Mouse (Mus musculus) hindbrain, embryonic 15.5 days (tissue): ENCODE measurements around the gene Zfp36l1. TPM values are rescaled to one million over a fixed set of nuclear protein-coding genes. Genes with fewer than 3 reads are reported as not detected.

Experiments used
- ATAC-seq: fragments of 200-750 bp; cut with Nextera tagmentation; 2 replicates; pipeline ENCODE4 v1.8.0; 2017; ENCODE audit warnings: low read depth, moderate number of reproducible peaks, moderate TSS enrichment; ENCODE audit not compliant: low FRiP score
- H3K27ac ChIP-seq: fragments of 300-500 bp; sonication (generic); replicated peaks from 2 replicates; pipeline ENCODE4 v1.5.1; 2015; ENCODE audit warnings: mild to moderate bottlenecking, inconsistent platforms
- H3K27me3 ChIP-seq: fragments of 300-500 bp; sonication (generic); 2 replicates; pipeline ENCODE4 v1.6.1; 2015; ENCODE audit warnings: control low read depth, inconsistent platforms
- H3K36me3 ChIP-seq: fragments of 300-500 bp; sonication (generic); 2 replicates; pipeline ENCODE4 v1.6.1; 2015; ENCODE audit warnings: control low read depth, inconsistent platforms
- H3K4me1 ChIP-seq: fragments of 300-500 bp; sonication (generic); replicated peaks from 2 replicates; pipeline ENCODE4 v1.6.1; 2015; ENCODE audit warnings: control low read depth, inconsistent platforms
- H3K4me2 ChIP-seq: fragments of 300-500 bp; sonication (generic); 2 replicates; pipeline ENCODE4 v1.6.1; 2015; ENCODE audit warnings: moderate library complexity, mild to moderate bottlenecking, inconsistent platforms
- H3K4me3 ChIP-seq: fragments of 300-500 bp; sonication (generic); 2 replicates; pipeline ENCODE4 v1.5.1; 2015; ENCODE audit warnings: mild to moderate bottlenecking, inconsistent platforms
- H3K9ac ChIP-seq: fragments of 300-500 bp; sonication (generic); 2 replicates; pipeline ENCODE4 v1.6.1; 2015; ENCODE audit warnings: inconsistent platforms
- H3K9me3 ChIP-seq: fragments of 300-500 bp; sonication (generic); 2 replicates; pipeline ENCODE4 v1.6.1; 2016; ENCODE audit warnings: control low read depth, inconsistent platforms
- WGBS: fragments of 180-500 bp; shearing (Covaris S2); methylation state at CpG from one replicate; pipeline ENCODE4 v1.1.7; 2015; 5-methylcytosine and 5-hydroxymethylcytosine counted together
- polyA plus RNA-seq: library from polyadenylated mRNA; unstranded; fragments of >200 nt; fragmentation: Nextera tagmentation; extraction: Ambion mirVana; gene quantifications from 2 replicates; pipeline ENCODE4 v1.2.1, GENCODE M21; 2015

Gene Zfp36l1
- polyA plus RNA-seq, 1 experiment from 2014 or later = 55.4 TPM

DNA sequence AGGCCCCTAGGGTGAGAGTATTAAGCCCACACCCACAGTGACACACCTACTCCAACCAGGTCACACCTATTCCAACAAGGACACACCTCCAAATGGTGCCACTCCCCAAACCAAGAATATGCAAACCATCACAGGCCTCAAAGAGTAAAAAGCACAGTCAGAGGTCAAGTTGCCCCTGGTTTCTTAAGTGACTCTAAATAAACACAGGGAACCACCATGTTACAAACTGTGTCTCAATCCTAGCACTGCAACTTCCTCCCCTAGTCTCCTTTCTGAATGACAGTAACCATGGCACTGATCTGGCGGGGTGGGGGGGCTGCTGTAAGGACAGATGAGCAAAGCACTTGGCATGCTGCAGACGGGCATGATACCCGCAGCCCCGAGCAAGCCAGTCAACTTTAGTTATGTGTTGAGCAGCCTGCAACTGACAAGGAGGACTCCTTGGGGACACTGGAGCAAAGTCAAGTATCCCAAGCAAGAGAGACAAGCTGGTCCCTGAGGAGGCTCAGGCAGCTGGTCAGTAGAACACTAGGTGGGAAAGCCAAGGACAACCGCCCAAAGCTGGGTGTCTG is 14.5 kb upstream of the Zfp36l1 start:
- WGBS = 72% methylated on average over 5 of the region's 5 CpGs
- Histone ChIP-seq H3K27me3 (no peaks in the 10 kb centered on the region), H3K9me3 (no peaks in the 10 kb centered on the region), H3K36me3 (no peaks in the 10 kb centered on the region), H3K4me1 (peaks cover 52% of the 10 kb centered on the region), H3K4me3 (no peak overlapping the region), H3K9ac (no peak overlapping the region), H3K4me2 (no peak overlapping the region), H3K27ac (no peak overlapping the region)
- ATAC-seq = no peak

DNA sequence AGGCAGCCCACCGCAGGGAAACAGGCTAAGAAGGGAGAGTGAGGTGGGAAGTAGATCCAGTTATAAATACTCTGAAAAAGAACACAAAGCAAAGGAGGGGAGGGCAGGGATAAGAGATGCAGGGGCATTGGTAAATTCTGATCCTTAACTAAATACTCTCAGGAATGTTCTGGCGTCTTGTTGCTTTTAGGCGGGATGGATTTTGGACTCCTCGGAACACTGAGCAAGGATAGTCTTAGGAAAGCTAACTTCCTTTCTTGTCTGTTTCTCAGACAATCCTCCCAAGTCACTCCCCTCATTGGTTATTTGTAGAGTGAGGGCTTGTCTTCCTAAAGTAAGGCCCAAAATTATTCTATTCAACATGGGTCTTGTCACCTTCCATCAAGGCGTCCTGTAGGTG is 12.5 kb upstream of the Zfp36l1 start:
- no peak overlapping the region for H3K27ac ChIP-seq
- H3K36me3 ChIP-seq = peaks cover 2% of the 10 kb centered on the region; the same call in 1 of the 2 replicates
- no peak for ATAC-seq
- WGBS = 93% methylated on average over 5 of the region's 5 CpGs
- no peak overlapping the region for H3K4me2 ChIP-seq
- no peaks in the 10 kb centered on the region for H3K9me3 ChIP-seq
- no peak overlapping the region for H3K9ac ChIP-seq
- no peak overlapping the region for H3K4me3 ChIP-seq
- H3K27me3 ChIP-seq = no peaks in the 10 kb centered on the region
- peaks cover 34% of the 10 kb centered on the region for H3K4me1 ChIP-seq

DNA sequence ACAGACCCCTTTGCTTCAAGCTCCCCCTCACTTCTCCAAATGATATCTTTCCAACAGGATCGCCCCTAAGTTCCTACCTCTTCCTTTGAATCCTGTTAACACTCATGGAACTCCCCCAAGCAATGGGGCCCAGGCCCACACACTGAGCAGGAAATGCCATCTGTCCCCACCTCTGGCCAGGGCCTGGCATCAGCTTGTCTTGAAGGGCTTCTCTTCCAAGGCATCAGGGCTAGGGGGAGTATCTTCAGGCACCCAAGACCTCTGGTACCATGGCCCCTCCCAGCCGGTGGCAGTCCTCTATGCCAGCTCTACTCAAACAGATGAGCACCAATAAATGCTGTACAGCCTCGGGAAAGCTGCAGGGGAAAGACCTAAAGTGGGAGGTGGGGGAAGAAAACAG is 11.9 kb upstream of the Zfp36l1 start:
- Histone ChIP-seq H3K27me3 (no peaks in the 10 kb centered on the region), H3K27ac (no peak overlapping the region), H3K9ac (no peak overlapping the region), H3K4me3 (no peak overlapping the region), H3K36me3 (peaks cover 3% of the 10 kb centered on the region; the same call in 1 of the 2 replicates), H3K4me2 (no peak overlapping the region), H3K4me1 (peaks cover 28% of the 10 kb centered on the region), H3K9me3 (no peaks in the 10 kb centered on the region)
- ATAC-seq = no peak
- WGBS = 71% methylated on average over 3 of the region's 3 CpGs

DNA sequence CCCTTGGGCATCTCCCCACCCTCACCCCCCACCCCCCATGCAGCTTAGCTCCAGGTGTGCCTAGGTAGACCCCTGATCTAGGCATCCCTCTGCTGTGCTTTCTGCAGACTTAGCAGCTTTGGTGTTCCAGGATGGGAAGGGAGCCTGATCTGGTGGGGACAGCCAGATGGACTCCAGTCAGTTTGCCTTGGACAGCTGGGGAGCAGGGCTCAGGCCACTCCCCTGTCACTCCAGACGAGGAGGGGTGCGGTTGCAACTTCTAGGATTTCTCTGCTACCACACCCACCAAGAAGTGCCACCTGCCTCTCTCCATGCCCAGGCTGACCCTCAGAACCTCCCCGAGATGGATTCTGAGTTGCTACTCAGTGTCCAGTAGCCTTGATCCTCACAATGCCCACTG is 11.4 kb upstream of the Zfp36l1 start:
- no peaks in the 10 kb centered on the region for H3K27me3 ChIP-seq
- ATAC-seq = no peak

DNA sequence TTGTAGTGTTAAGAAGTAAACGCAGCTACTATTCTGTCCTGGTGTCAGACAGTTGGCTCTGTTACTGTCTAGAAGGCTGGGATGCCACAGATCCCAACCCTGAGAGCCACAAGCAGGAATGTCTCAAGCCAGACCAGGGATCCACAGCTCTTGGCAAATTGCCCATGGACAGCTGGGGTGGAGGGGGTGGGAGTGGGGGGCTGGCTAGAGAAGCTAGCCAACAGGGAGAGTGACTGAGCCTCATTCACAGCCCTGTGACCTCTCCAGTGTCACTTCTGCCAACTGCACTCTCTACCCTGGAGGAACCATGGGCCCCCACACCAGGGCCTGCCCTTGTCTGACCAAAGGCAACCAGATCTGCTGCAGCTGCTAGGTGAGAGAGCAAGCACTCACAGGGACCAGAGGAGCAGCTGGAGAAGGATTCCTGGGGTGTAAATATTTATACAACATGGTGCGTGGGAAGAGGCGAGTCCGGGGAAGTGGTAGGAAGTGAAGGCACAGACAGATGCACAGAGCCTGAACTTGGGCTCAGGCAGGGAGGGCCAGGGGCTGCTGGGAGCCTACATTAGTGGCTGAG is 10.5 kb upstream of the Zfp36l1 start:
- Histone ChIP-seq H3K4me1 (peaks cover 21% of the 10 kb centered on the region), H3K9me3 (no peaks in the 10 kb centered on the region), H3K4me2 (no peak overlapping the region), H3K4me3 (no peak overlapping the region), H3K27me3 (no peaks in the 10 kb centered on the region), H3K36me3 (peaks cover 3% of the 10 kb centered on the region; the same call in 1 of the 2 replicates), H3K9ac (no peak overlapping the region), H3K27ac (peak overlapping the region; percentile 61; the same call in 1 of the 2 replicates)
- peak; percentile 69; the same call in 1 of the 2 replicates for ATAC-seq
- 45% methylated on average over 4 of the region's 4 CpGs for WGBS

More for the DNA sequence above, 11.4 kb upstream of the Zfp36l1 start:
- no peak overlapping the region for H3K27ac ChIP-seq
- no peak overlapping the region for H3K9ac ChIP-seq
- H3K9me3 ChIP-seq = no peaks in the 10 kb centered on the region
- 84% methylated on average over 3 of the region's 3 CpGs for WGBS
- H3K36me3 ChIP-seq = peaks cover 3% of the 10 kb centered on the region; the same call in 1 of the 2 replicates
- peaks cover 23% of the 10 kb centered on the region for H3K4me1 ChIP-seq
- H3K4me2 ChIP-seq = no peak overlapping the region
- no peak overlapping the region for H3K4me3 ChIP-seq

DNA sequence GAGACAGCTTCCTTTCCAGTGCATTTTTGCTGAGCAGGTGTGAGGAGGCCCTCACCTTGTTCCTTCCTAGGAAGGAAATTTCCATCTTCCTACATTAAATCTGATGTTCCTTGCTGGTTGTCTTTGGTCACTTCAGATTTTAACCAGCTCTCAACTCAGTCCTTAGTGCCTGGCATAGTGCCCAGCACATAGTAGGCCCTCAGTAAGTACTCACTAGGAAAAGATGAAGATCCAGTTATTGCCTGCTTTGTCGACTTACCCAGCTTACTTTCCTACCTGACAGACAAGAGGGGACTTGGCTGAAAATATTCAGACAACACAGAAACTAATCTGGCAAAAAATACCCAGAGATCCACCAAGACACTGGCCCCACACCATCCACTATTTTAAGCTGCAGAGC is 8.6 kb upstream of the Zfp36l1 start:
- ATAC-seq = no peak
- no peak overlapping the region for H3K4me2 ChIP-seq
- H3K9me3 ChIP-seq = no peaks in the 10 kb centered on the region
- 93% methylated on average over 1 of the region's 1 CpGs for WGBS
- H3K27me3 ChIP-seq = no peaks in the 10 kb centered on the region
- H3K9ac ChIP-seq = no peak overlapping the region
- H3K27ac ChIP-seq = no peak overlapping the region
- H3K36me3 ChIP-seq = peaks cover 3% of the 10 kb centered on the region; the same call in 1 of the 2 replicates
- peaks cover 28% of the 10 kb centered on the region for H3K4me1 ChIP-seq
- no peak overlapping the region for H3K4me3 ChIP-seq

DNA sequence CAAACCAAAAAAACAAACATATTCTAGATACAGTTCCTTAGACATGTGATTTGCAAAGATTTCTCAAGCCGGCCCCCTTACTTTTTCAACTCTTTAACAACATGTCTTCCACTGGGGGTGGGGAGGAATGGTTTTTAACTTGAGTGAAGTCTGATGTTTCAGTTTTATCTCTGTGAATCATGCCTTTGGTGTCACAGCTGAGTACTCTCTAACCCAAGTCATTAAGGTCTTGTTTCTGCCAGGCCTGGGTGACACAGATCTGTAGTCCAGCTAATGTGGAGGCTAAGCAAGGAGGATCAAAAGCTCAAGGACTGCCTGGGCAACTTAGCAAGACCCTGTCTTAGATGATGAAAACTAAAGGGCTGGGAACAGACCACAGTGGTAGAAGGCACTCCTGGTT is 5.8 kb upstream of the Zfp36l1 start:
- no peak for ATAC-seq
- H3K9me3 ChIP-seq = no peaks in the 10 kb centered on the region
- no peaks in the 10 kb centered on the region for H3K27me3 ChIP-seq
- peaks cover 33% of the 10 kb centered on the region for H3K4me1 ChIP-seq
- H3K27ac ChIP-seq = no peak overlapping the region
- H3K36me3 ChIP-seq = peaks cover 3% of the 10 kb centered on the region; the same call in 1 of the 2 replicates
- no peak overlapping the region for H3K4me2 ChIP-seq
- H3K9ac ChIP-seq = no peak overlapping the region
- WGBS = 89% methylated on average over 1 of the region's 1 CpGs
- H3K4me3 ChIP-seq = no peak overlapping the region

DNA sequence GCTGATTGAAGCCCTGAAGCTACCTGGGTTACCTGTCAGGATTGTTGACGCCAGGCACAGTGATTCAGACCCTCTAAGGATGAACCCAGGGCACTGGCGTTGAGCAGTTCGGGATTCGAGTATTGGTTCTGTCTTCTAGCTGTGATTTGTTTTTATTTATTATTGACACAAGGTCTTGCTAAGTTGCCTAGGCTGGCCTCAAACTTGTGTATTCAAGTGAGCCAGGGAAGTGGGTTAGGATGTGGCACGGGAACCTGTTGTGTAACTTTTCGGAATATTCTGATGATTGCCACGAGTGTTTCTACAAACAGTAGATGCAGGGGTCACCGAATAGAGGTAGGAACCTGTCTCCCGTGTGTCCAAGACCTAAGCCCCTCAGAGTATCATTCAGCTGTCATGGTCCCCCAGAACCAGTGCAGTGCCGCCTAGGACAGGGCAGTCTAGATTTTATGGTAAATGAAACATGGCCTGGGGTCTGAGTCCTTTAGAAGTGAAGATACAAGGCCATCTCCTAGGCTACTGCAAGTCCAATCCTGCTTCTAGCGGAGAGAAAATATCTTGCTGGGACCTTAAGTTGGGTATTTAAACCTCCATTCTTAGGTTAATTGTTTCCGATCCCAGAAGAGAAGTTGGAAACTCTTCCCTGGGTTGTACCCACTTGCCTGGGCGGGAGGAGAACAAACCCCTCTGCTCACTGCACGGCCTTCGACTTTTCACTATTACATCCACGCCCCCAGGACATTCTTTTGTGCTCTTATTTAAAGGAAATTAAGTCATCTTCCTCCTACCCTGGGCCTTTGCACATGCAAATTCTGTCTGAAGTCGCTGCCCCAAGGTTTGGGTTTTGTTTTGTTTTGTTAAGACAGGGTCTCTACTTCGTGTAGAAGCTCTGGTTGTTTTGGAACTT is 3.6 kb upstream of the Zfp36l1 start:
- H3K27me3 ChIP-seq = 0 out of 2 replicates have a peak, but pooled peaks cover under 1% of the 10 kb centered on the region
- peak overlapping the region; percentile 78 for H3K9ac ChIP-seq
- H3K4me2 ChIP-seq = peak overlapping the region; percentile 90
- no peaks in the 10 kb centered on the region for H3K9me3 ChIP-seq
- H3K36me3 ChIP-seq = peaks cover 3% of the 10 kb centered on the region; the same call in 1 of the 2 replicates
- peak; percentile 13; the same call in 1 of the 2 replicates for ATAC-seq
- peak overlapping the region; percentile 87 for H3K27ac ChIP-seq
- H3K4me3 ChIP-seq = peak overlapping the region; percentile 65
- WGBS = 29% methylated on average over 18 of the region's 18 CpGs
- peaks cover 26% of the 10 kb centered on the region for H3K4me1 ChIP-seq

DNA sequence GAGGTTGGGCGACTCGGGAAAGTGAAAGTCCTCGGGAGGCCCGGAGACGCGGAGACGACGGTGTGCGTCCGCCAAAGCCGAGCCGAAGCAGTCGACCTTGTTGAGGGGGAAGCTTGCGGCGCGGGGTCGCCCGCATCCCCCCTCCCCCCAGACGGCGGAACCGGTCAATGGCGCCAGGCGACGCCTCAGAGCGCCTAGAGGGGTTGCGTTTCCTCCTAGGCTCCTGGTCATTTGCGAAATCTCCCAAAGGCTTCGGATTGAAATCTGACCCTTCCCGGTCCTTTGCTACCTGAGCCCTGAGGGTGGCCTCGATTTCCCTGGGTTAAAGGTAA is 3.0 kb upstream of the Zfp36l1 start:
- H3K9ac ChIP-seq = peak overlapping the region; percentile 78
- H3K4me2 ChIP-seq = peak overlapping the region; percentile 90
- peaks cover 26% of the 10 kb centered on the region for H3K4me1 ChIP-seq
- peak overlapping the region; percentile 65 for H3K4me3 ChIP-seq
- H3K36me3 ChIP-seq = peaks cover 3% of the 10 kb centered on the region; the same call in 1 of the 2 replicates
- no peaks in the 10 kb centered on the region for H3K9me3 ChIP-seq
- peak overlapping the region; percentile 87 for H3K27ac ChIP-seq
- peaks cover 6% of the 10 kb centered on the region; the same call in 1 of the 2 replicates for H3K27me3 ChIP-seq
- WGBS = under 1% methylated on average over 29 of the region's 30 CpGs
- ATAC-seq = no peak; the same call in 1 of the 2 replicates

DNA sequence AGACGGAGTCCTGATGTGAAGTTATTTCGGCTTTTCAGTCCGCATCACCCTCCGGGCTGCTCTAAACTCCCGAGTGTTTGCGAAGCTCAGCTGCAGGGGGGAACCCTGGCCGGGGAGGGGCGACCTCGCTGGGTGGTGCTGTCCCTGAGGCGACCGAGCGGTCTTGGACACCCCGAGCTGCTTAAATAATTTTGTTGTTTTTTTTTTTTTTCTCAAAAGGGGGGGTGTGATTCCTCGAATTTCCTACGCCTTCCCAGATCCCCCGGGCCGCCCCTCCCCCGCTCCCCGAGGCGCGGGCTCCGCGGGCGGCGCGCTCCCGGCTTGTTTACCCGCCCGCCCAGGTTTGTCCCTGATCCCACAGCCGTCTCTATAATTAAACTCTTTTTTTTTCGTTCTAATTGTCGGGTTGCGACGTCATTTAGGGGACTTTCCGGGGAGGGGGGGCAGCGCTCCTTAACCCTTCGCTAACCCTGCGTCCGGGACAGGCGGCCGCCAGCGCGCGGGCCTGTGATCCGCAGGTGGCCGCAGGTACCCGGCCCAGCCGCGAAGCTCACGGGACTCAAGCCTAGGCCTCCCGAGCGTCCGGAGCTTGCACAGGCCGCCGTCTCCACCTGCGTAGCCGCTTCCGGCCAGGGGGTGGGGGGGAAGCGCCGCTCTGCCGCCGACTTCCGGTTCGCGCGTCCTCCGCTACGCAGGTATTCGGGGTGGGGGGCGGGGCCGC is 2.5 kb upstream of the Zfp36l1 start:
- Histone ChIP-seq H3K36me3 (peaks cover under 1% of the 10 kb centered on the region; the same call in 1 of the 2 replicates), H3K27ac (peak overlapping the region; percentile 87), H3K27me3 (peaks cover 6% of the 10 kb centered on the region; the same call in 1 of the 2 replicates), H3K4me2 (peak overlapping the region; percentile 90), H3K4me3 (peak overlapping the region; percentile 65), H3K9me3 (no peaks in the 10 kb centered on the region), H3K4me1 (peaks cover 28% of the 10 kb centered on the region), H3K9ac (peak overlapping the region; percentile 78)
- peak; percentile 87 for ATAC-seq
- under 1% methylated on average over 60 of the region's 71 CpGs for WGBS

DNA sequence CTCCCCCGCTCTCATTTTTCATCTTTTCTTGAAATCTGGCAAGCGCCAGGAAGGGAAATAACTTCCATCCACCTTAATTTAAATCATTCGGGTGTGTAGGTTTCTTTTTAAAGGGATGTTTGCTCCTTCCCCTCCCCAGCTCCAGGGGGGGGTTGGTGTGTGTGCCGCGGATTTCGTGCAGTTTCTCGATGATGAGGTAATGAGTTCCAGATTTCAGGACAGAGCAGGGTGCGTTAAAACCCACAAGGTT is 2.0 kb upstream of the Zfp36l1 start:
- Histone ChIP-seq H3K36me3 (no peaks in the 10 kb centered on the region; the same call in 1 of the 2 replicates), H3K9me3 (no peaks in the 10 kb centered on the region), H3K4me1 (peaks cover 33% of the 10 kb centered on the region), H3K9ac (peak overlapping the region; percentile 78), H3K27ac (peak overlapping the region; percentile 87), H3K4me3 (peak overlapping the region; percentile 65), H3K27me3 (peaks cover 6% of the 10 kb centered on the region; the same call in 1 of the 2 replicates), H3K4me2 (peak overlapping the region; percentile 90)
- WGBS = 0% methylated on average over 8 of the region's 8 CpGs
- no peak for ATAC-seq
